Mouse (Mus musculus) embryo, embryonic 10.5 days (tissue): ENCODE measurements around the gene Ptpro.

Experiments used
- DNase-seq: peaks from one replicate; pipeline ENCODE4 v3.0.0-alpha.2; 2015; ENCODE audit warnings: low spot score

Gene Ptpro

DNA sequence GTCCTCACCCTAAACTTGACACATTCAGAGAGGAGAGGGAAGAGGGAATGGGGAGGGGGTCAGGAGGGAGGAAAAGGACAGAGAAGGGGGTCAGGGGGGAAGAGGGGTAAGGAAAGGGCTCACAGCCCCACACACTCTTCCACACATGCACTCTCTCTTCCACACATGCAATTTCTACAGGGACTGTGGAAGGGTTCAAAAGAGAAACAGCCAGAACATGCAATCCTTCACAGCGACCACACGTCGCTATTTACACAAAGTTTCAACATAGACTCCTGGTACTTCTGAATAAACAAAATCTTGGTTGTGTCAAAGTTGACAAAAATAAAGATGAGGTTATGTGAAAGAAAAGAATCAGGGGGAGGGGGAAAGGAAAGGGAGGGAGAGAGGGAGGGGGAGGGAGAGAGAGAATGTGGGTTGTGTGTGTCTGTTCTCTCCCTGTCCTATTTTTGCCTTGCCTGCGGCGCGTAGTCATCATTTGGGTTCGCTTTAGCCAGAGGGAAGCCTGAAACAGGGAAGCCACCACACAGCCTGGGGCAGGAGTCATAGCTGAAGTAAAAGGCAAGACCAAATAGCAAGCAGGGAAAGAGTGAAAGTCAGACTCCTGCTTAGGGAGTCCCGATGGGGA, 245.2 kb downstream of the Ptpro start:
- DNase-seq = no peak

DNA sequence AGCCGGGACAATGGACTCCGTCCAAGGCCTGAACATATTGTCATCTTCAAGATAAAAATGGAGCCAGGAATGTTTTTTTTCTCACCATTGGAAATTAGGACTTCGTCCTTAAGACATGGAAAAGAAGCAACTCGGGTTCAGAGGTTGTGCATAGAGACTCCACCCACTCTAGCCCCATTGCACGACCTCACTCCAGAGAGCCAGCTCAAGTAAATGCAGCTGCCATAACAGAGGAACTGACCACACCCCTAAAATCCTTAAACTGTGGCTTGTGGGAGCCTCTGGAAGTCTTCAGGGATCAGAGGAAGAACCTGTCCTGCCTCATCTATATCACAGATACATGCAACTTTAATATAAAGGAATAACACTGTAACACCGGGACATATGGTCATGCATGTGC, 246.7 kb downstream of the Ptpro start:
- no peak for DNase-seq

GRCm38 (mm10) chr6:137503009-137503408, 250.9 kb downstream of the Ptpro start:
- DNase-seq = no peak

- DNase-seq = no peak
These were observed 251.3 kb downstream of the Ptpro start for GRCm38 (mm10) chr6:137503462-137503861.

- DNase-seq = no peak
These were observed 251.9 kb downstream of the Ptpro start for GRCm38 (mm10) chr6:137504052-137504451.

- no peak for DNase-seq
These were observed 253.6 kb downstream of the Ptpro start for GRCm38 (mm10) chr6:137505555-137506227.

DNA sequence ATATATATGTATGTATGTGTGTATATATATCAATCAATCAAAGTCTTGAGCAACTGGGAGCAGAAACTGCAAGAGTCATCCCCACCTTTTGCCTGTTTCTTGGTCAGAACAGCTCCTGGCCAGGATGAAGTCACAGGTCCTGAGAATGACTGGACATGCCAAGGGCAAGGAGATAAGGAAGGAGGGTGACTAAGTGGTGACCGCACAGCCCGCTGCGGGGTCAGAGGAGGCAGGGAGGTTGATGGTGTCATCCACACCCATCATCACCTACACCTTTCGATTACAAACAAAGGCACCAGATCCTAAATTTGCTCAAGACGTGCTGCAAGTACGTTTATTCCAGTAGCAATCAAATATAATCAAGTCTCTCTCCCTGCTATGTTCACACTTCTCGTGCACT, 254.4 kb downstream of the Ptpro start:
- DNase-seq = no peak

GRCm38 (mm10) chr6:137508936-137509335, 256.8 kb downstream of the Ptpro start:
- no peak for DNase-seq

DNA sequence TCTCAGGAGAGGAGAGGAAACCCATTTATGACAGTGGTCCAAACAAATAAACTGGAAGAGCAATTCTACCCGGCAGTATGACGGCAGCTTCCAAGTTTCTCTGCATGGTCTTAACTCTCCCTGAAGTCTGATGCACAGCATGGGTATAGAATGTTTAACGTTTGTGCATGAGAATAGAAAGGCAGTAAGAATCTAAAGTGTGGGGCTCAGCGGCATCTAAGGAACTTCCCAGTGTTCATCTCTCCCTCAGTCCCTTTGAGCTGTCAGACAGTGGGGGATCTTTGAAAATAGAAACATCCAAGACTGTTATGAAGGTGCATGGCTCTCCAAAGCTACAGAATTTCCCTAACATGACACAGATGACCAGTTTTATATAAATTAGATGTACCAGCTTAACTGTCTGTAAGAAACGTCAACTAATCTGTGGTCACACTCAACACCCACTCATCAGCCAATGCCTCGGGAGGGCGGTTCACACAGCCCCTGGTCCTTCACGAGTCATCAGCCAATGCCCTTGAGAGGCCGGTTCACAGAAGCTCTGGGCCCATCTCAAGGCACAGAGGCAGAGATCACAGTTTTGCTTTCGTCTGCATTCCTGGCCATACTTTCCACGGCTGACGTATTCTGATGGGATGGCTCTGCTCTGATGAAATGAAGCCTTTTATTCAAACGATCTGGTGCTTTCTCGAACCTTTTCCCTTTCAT, 257.4 kb downstream of the Ptpro start:
- no peak for DNase-seq

- DNase-seq = no peak
These were observed 260.6 kb downstream of the Ptpro start for GRCm38 (mm10) chr6:137512753-137513152.
